Mouse (Mus musculus) MEL (cell line): Measurements from ENCODE around the gene Rasgef1b. TPM values are rescaled to one million over a fixed set of nuclear protein-coding genes. Genes with fewer than 3 reads are reported as not detected.

Source experiments
- DNase-seq: peaks from one replicate; pipeline ENCODE4 v3.0.0; 2011; ENCODE audit warnings: low read depth, low spot score
- H3K27ac ChIP-seq: 2 replicates; pipeline ENCODE4 v1.5.1; 2012; ENCODE audit warnings: low read depth, mild to moderate bottlenecking, control low read depth, low read length, moderate library complexity; ENCODE audit not compliant: control insufficient read depth
- H3K27me3 ChIP-seq, 2 experiments: fragments of 150-350 bp in 1 of 2; sonication (generic) in 1 of 2; 2 replicates each; pipeline ENCODE4 v1.6.1; 2012; ENCODE audit warnings: low read length in 2 of 2, mild to moderate bottlenecking in 2 of 2, improper control_type of control experiment in 1 of 2, moderate library complexity in 1 of 2; ENCODE audit not compliant: insufficient read depth in 2 of 2, control insufficient read depth in 1 of 2
- H3K36me3 ChIP-seq, 2 experiments: 2 replicates each; pipeline ENCODE4 v1.6.1; 2012 to 2014; ENCODE audit warnings: low read length in 2 of 2, improper control_type of control experiment in 1 of 2, inconsistent platforms in 1 of 2, mild to moderate bottlenecking in 1 of 2; ENCODE audit not compliant: insufficient read depth in 2 of 2, control insufficient read depth in 1 of 2
- H3K4me1 ChIP-seq, 2 experiments: fragments of 150-350 bp in 1 of 2; sonication (generic) in 1 of 2; 2 replicates each; pipeline ENCODE4 v1.6.1; 2012; ENCODE audit warnings: low read length in 2 of 2, improper control_type of control experiment in 1 of 2, mild to moderate bottlenecking in 1 of 2; ENCODE audit not compliant: insufficient read depth in 2 of 2, control insufficient read depth in 1 of 2
- H3K4me3 ChIP-seq, 2 experiments: fragments of 150-350 bp in 1 of 2; sonication (generic) in 1 of 2; 2 replicates each; pipeline ENCODE4 v1.5.1; 2012; ENCODE audit warnings: low read depth in 2 of 2, low read length in 2 of 2, mild to moderate bottlenecking in 2 of 2, moderate library complexity in 2 of 2, control low read depth in 1 of 2, improper control_type of control experiment in 1 of 2; ENCODE audit not compliant: control insufficient read depth in 1 of 2, insufficient read depth in 1 of 2
- H3K79me2 ChIP-seq: 2 replicates; pipeline ENCODE4 v1.6.1; 2012; ENCODE audit warnings: mild to moderate bottlenecking, low read length, moderate library complexity; ENCODE audit not compliant: control insufficient read depth, poor library complexity, insufficient read depth
- H3K9ac ChIP-seq: 2 replicates; pipeline ENCODE4 v1.6.1; 2012; ENCODE audit warnings: low read depth, mild to moderate bottlenecking, control low read depth, low read length, moderate library complexity; ENCODE audit not compliant: control insufficient read depth, poor library complexity, severe bottlenecking
- H3K9me3 ChIP-seq: fragments of 150-350 bp; sonication (generic); replicated peaks from 2 replicates; pipeline ENCODE4 v1.6.1; 2012; ENCODE audit warnings: mild to moderate bottlenecking, low read length, improper control_type of control experiment, moderate library complexity; ENCODE audit not compliant: insufficient read depth
- CHD2 ChIP-seq: IDR thresholded peaks from 2 replicates; pipeline ENCODE4 v1.6.1; 2011; ENCODE audit warnings: low read length, improper control_type of control experiment
- ELF1 ChIP-seq: IDR thresholded peaks from 2 replicates; pipeline ENCODE4 v1.6.1; 2014; ENCODE audit warnings: low read depth, mild to moderate bottlenecking, inconsistent platforms, low read length, improper control_type of control experiment, moderate library complexity
- EP300 ChIP-seq, 2 experiments: IDR thresholded peaks; 2 replicates each; pipeline ENCODE4 v1.6.1; 2011; ENCODE audit warnings: improper control_type of control experiment in 2 of 2, low read length in 2 of 2, low read depth in 1 of 2, mild to moderate bottlenecking in 1 of 2
- HCFC1 ChIP-seq: IDR thresholded peaks from 2 replicates; pipeline ENCODE4 v1.6.1; 2012; ENCODE audit warnings: low read depth, mild to moderate bottlenecking, inconsistent platforms, low read length, improper control_type of control experiment, moderate library complexity
- JUND ChIP-seq: IDR thresholded peaks from 2 replicates; pipeline ENCODE4 v1.6.1; 2011; ENCODE audit warnings: low read depth, mild to moderate bottlenecking, improper control_type of control experiment, low read length
- MAFK ChIP-seq: IDR thresholded peaks from 2 replicates; pipeline ENCODE4 v1.6.1; 2011; ENCODE audit warnings: low read depth, mild to moderate bottlenecking, low read length, improper control_type of control experiment, borderline replicate concordance
- MEF2A ChIP-seq: IDR thresholded peaks from 2 replicates; pipeline ENCODE4 v1.6.1; 2014; ENCODE audit warnings: low read depth, mild to moderate bottlenecking, inconsistent platforms, low read length, improper control_type of control experiment; ENCODE audit not compliant: poor library complexity, insufficient replicate concordance, severe bottlenecking; ENCODE audit errors: extremely low read depth
- MXI1 ChIP-seq: IDR thresholded peaks from 2 replicates; pipeline ENCODE4 v1.6.1; 2011; ENCODE audit warnings: mild to moderate bottlenecking, low read depth, low read length, improper control_type of control experiment
- MYC ChIP-seq: IDR thresholded peaks from 2 replicates; pipeline ENCODE4 v1.6.1; 2011; ENCODE audit warnings: low read depth, mild to moderate bottlenecking, low read length, improper control_type of control experiment, moderate library complexity
- NELFE ChIP-seq: IDR thresholded peaks from 2 replicates; pipeline ENCODE4 v1.6.1; 2011; ENCODE audit warnings: low read depth, low read length, improper control_type of control experiment
- NRF1 ChIP-seq: IDR thresholded peaks from 2 replicates; pipeline ENCODE4 v1.6.1; 2014; ENCODE audit warnings: low read depth, mild to moderate bottlenecking, inconsistent platforms, low read length, improper control_type of control experiment, moderate library complexity; ENCODE audit not compliant: poor library complexity, insufficient read depth, severe bottlenecking
- POLR2AphosphoS5 ChIP-seq: IDR thresholded peaks from 2 replicates; pipeline ENCODE4 v1.6.1; 2012; ENCODE audit warnings: low read depth, borderline replicate concordance, mild to moderate bottlenecking, inconsistent platforms, low read length, moderate library complexity, mixed read lengths
- RCOR1 ChIP-seq: IDR thresholded peaks from 2 replicates; pipeline ENCODE4 v1.6.1; 2012; ENCODE audit warnings: low read depth, mild to moderate bottlenecking, inconsistent platforms, low read length, improper control_type of control experiment
- SMC3 ChIP-seq: IDR thresholded peaks from 2 replicates; pipeline ENCODE4 v1.6.1; 2011; ENCODE audit warnings: low read depth, low read length, improper control_type of control experiment
- TAL1 ChIP-seq: IDR thresholded peaks from 2 replicates; pipeline ENCODE4 v1.6.1; 2012; ENCODE audit warnings: mild to moderate bottlenecking, inconsistent platforms, low read length, moderate library complexity, mixed read lengths
- TBP ChIP-seq: IDR thresholded peaks from 2 replicates; pipeline ENCODE4 v1.8.0; 2011; ENCODE audit warnings: low read depth, low read length, improper control_type of control experiment
- TCF12 ChIP-seq: IDR thresholded peaks from 2 replicates; pipeline ENCODE4 v1.6.1; 2014; ENCODE audit warnings: low read depth, mild to moderate bottlenecking, inconsistent platforms, low read length, improper control_type of control experiment, moderate library complexity
- UBTF ChIP-seq: IDR thresholded peaks from 2 replicates; pipeline ENCODE4 v1.6.1; 2012; ENCODE audit warnings: low read depth, mild to moderate bottlenecking, inconsistent platforms, low read length, improper control_type of control experiment, moderate library complexity, borderline replicate concordance; ENCODE audit not compliant: insufficient read depth
- USF1 ChIP-seq: IDR thresholded peaks from 2 replicates; pipeline ENCODE4 v1.6.1; 2014; ENCODE audit warnings: low read depth, mild to moderate bottlenecking, inconsistent platforms, low read length, improper control_type of control experiment, moderate library complexity
- ZC3H11A ChIP-seq: IDR thresholded peaks from 2 replicates; pipeline ENCODE4 v1.6.1; 2012; ENCODE audit warnings: low read depth, mild to moderate bottlenecking, inconsistent platforms, low read length, improper control_type of control experiment
- ZKSCAN1 ChIP-seq: IDR thresholded peaks from 2 replicates; pipeline ENCODE4 v1.6.1; 2012; ENCODE audit warnings: low read depth, mild to moderate bottlenecking, inconsistent platforms, low read length, improper control_type of control experiment, moderate library complexity
- ZNF384 ChIP-seq: IDR thresholded peaks from 2 replicates; pipeline ENCODE4 v1.6.1; 2012; ENCODE audit warnings: low read depth, mild to moderate bottlenecking, inconsistent platforms, low read length, improper control_type of control experiment
- polyA plus RNA-seq, 2 experiments: library from polyadenylated mRNA; stranded (reverse) in 1 of 2; unstranded in 1 of 2; fragments of >175 nt in 1 of 2; fragments of >200 nt in 1 of 2; gene quantifications; 2 replicates each; pipeline versions ENCODE4 v1.2.1 to v1.2.4; 2012; ENCODE audit warnings: low replicate concordance in 2 of 2, low read depth in 1 of 2; ENCODE audit not compliant: insufficient read length in 2 of 2, insufficient read depth in 1 of 2, missing spikeins in 1 of 2
- total RNA-seq: library from RNA; depleted of rRNA; stranded (reverse); fragments of 300-350 nt; gene quantifications from 2 replicates; pipeline ENCODE4 v1.2.3, GENCODE M21; 2012

Rasgef1b gene
- total and polyA plus RNA-seq, 3 experiments: not detected

- H3K4me3 ChIP-seq: no peak overlapping the region
- no peak for TF ChIP-seq CHD2
- TF ChIP-seq MYC: no peak
- no peak for TF ChIP-seq RCOR1
- no peak for TF ChIP-seq POLR2AphosphoS5
- no peak for TF ChIP-seq ZKSCAN1
- TF ChIP-seq MEF2A: no peak
- TF ChIP-seq ELF1: no peak
- TF ChIP-seq TBP: no peak
- TF ChIP-seq TCF12: no peak
- TF ChIP-seq TAL1: no peak
- no peak for TF ChIP-seq HCFC1
- no peak for TF ChIP-seq NELFE
- no peak for TF ChIP-seq MAFK
- TF ChIP-seq SMC3: no peak
- H3K27ac ChIP-seq: no peak overlapping the region
- H3K4me1 ChIP-seq: no peaks in the 10 kb centered on the region
- H3K9ac ChIP-seq: no peak overlapping the region
- no peaks in the 10 kb centered on the region for H3K9me3 ChIP-seq
- no peaks in the 10 kb centered on the region for H3K27me3 ChIP-seq
- no peak for DNase-seq
- no peaks in the 10 kb centered on the region for H3K79me2 ChIP-seq
- H3K36me3 ChIP-seq: no peaks in the 10 kb centered on the region
Observed at GRCm38 (mm10) chr5:99297939-99298338, 430.9 kb downstream of the Rasgef1b start.

DNA sequence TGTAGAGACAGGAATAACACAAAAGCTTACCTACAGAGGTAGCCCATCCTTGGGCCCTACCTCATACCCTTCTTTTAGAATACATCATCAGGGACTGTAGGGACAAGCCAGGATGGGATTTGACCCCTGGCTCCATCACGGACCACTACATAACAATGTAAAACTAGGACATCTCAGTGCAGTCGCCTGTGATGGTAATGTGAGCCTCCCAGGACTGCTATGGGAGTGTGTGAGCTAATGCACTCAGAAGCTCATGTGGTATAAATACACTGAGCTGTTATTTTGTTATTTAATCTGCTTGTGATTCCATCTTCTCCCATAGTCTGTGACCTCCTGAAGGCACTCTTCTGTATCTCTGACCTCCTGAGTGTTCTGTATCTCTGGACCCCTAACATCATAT is 432.5 kb downstream of the Rasgef1b start:
- Histone ChIP-seq H3K27me3 (no peaks in the 10 kb centered on the region), H3K79me2 (no peaks in the 10 kb centered on the region), H3K4me3 (no peak overlapping the region), H3K9ac (no peak overlapping the region), H3K9me3 (no peaks in the 10 kb centered on the region), H3K27ac (no peak overlapping the region), H3K4me1 (no peaks in the 10 kb centered on the region), H3K36me3 (no peaks in the 10 kb centered on the region)
- TF ChIP-seq MXI1 (no peak), UBTF (no peak), ELF1 (no peak), EP300 (IDR thresholded peaks at IDR 0.05; ENCODE audit: low read depth in 1 of 2, low read length in 2 of 2) (no peak), ZNF384 (no peak), NRF1 (no peak), JUND (no peak), ZC3H11A (no peak), USF1 (no peak), TAL1 (no peak)
- no peak for DNase-seq
